Mouse (Mus musculus): ENCODE results near the gene Aipl1. TPM values are rescaled to one million over a fixed set of nuclear protein-coding genes. Genes with fewer than 3 reads are reported as not detected.
A peak's percentile ranks its signal among the peaks of the same experiment; 100 is the strongest.

The Aipl1 gene
- total and polyA plus RNA-seq, 3 experiments: 0.71 to 0.93 (median 0.81) TPM

GRCm38 (mm10) chr11:72041768-72042607 is 4.7 kb upstream of the Aipl1 start, which contains the start of gene Pimreg:
Pimreg (plus strand) TSS chr11:72042032.
- Histone ChIP-seq H3K4me1 (ENCODE audit: control insufficient read depth in 1 of 2, insufficient read depth in 2 of 2) (peaks cover 15 to 59% of the 10 kb centered on the region in 2 experiments), H3K9ac (ENCODE audit: insufficient read depth, low read depth) (peak within 1 kb of the TSS; percentile 41), H3K4me3 (replicated peaks in 1 of 3; ENCODE audit: low read depth in 2 of 3, low read length in 2 of 3, poor library complexity in 1 of 3) (peak within 1 kb of the TSS; percentile 69 to 92 (median 73)), H3K36me3 (replicated peaks in 1 of 2; ENCODE audit: control insufficient read depth in 1 of 2, insufficient read depth in 1 of 2, low read length in 1 of 2) (peaks cover 10 to 35% of the 10 kb centered on the region in 2 experiments), H3K27me3 (replicated peaks) (peaks cover 11% of the 10 kb centered on the region), H3K27ac (ENCODE audit: insufficient read depth, low read depth) (no peak within 1 kb of the TSS), H3K79me2 (replicated peaks; ENCODE audit: control insufficient read depth, extremely low read depth, insufficient read depth, poor library complexity, severe bottlenecking) (no peaks in the 10 kb centered on the region), H3K4me2 (ENCODE audit: insufficient read depth, low read depth, poor library complexity, severe bottlenecking) (peak within 1 kb of the TSS; percentile 76), H3K9me3 (replicated peaks; ENCODE audit: low read length) (no peaks in the 10 kb centered on the region)
- in situ Hi-C loops (cut with MboI; ENCODE audit: low pct_ligation_motif_present, low pct_unique_long_range_greater_than_20kb, low sequenced_read_pairs) (loop anchor here (25.0 kb wide), 1 partner anchor 480 kb away; no protein-coding TSS in a partner anchor), dilution Hi-C loops (cut with MboI; ENCODE audit: extremely low pct_ligation_motif_present, extremely low pct_unique_long_range_greater_than_20kb, low sequenced_read_pairs) (no loop called here)
- DNase-seq (ENCODE audit: extremely low read depth): peak; percentile 94
- peak; percentile 40; the same call in 1 of the 2 replicates for TF ChIP-seq IRF4 (IDR thresholded peaks at IDR 0.05; ENCODE audit: low read depth, low read length)
- TF ChIP-seq NELFE (IDR thresholded peaks at IDR 0.05; ENCODE audit: low read depth, low read length): peak; percentile 63
- peak; percentile 57 for TF ChIP-seq HCFC1 (IDR thresholded peaks at IDR 0.05; ENCODE audit: low read depth, low read length)
- TF ChIP-seq SIN3A (IDR thresholded peaks at IDR 0.05; ENCODE audit: low read length): peak; percentile 95
- TF ChIP-seq MAZ (IDR thresholded peaks at IDR 0.05; ENCODE audit: low read depth, low read length): peak; percentile 77; the same call in 1 of the 2 replicates
- TF ChIP-seq MXI1 (IDR thresholded peaks at IDR 0.05; ENCODE audit: low read depth, low read length): peak; percentile 89
- 0 out of 2 replicates have a peak, but pooled peaks have one; percentile 6 for TF ChIP-seq NRF1 (IDR thresholded peaks at IDR 0.05; ENCODE audit: low read depth, low read length)
- peak; percentile 90 for TF ChIP-seq CHD2 (IDR thresholded peaks at IDR 0.05; ENCODE audit: low read length)
- TF ChIP-seq ETS1 (conservative IDR thresholded peaks at IDR 0.05; ENCODE audit: low read depth, low read length): no peak
- TF ChIP-seq RAD21 (IDR thresholded peaks at IDR 0.05; ENCODE audit: low read depth, low read length): no peak; the same call in 1 of the 2 replicates
- TF ChIP-seq ELF1 (IDR thresholded peaks at IDR 0.05; ENCODE audit: low read depth, low read length): peak; percentile 75
- TF ChIP-seq KAT2A (IDR thresholded peaks at IDR 0.05; ENCODE audit: insufficient replicate concordance, low read length): no peak
- no peak for TF ChIP-seq BHLHE40 (IDR thresholded peaks at IDR 0.05; ENCODE audit: low read depth, low read length)
- peak; percentile 85; the same call in 1 of the 2 replicates for TF ChIP-seq CHD1 (IDR thresholded peaks at IDR 0.05; ENCODE audit: low read depth, low read length)
- TF ChIP-seq MYC (IDR thresholded peaks at IDR 0.05; ENCODE audit: low read depth, low read length): 0 out of 2 replicates have a peak, but pooled peaks have one; percentile 27
- TF ChIP-seq RCOR1 (conservative IDR thresholded peaks at IDR 0.05; ENCODE audit: low read depth, low read length): 0 out of 2 replicates have a peak, but pooled peaks have one; percentile 57
- peak; percentile 53; the same call in 1 of the 2 replicates for TF ChIP-seq TBP (conservative IDR thresholded peaks at IDR 0.05; ENCODE audit: low read depth, low read length)
- no peak for TF ChIP-seq USF2 (conservative IDR thresholded peaks at IDR 0.05; ENCODE audit: low read depth, low read length)
- no peak for TF ChIP-seq POLR2AphosphoS2 (IDR thresholded peaks at IDR 0.05; ENCODE audit: low read depth, low read length)
- TF ChIP-seq TCF12 (IDR thresholded peaks at IDR 0.05; ENCODE audit: low read depth, low read length): peak; percentile 66
- peak; percentile 72 for TF ChIP-seq POLR2A (IDR thresholded peaks at IDR 0.05; ENCODE audit: low read depth, low read length)
- peak; percentile 78; the same call in 1 of the 2 replicates for TF ChIP-seq E2F4 (IDR thresholded peaks at IDR 0.05; ENCODE audit: insufficient replicate concordance, low read depth, low read length)
- TF ChIP-seq USF1 (IDR thresholded peaks at IDR 0.05; ENCODE audit: low read depth, low read length): peak; percentile 66
- TF ChIP-seq CTCF (conservative IDR thresholded peaks at IDR 0.05 in 1 of 2, IDR thresholded peaks at IDR 0.05 in 1 of 2; ENCODE audit: low read depth in 2 of 2, low read length in 2 of 2): peak in 1 of 2 experiments; percentile 51; a peak in 2 of 4 replicates
- TF ChIP-seq MEF2A (IDR thresholded peaks at IDR 0.05; ENCODE audit: borderline replicate concordance, low read depth, low read length): peak; percentile 32
- peak; percentile 69 for TF ChIP-seq MAX (IDR thresholded peaks at IDR 0.05; ENCODE audit: low read length)

Data from CH12.LX (cell line).